In genomic region chr4:26000364-26000763, GRCm38 (mm10) we compare ENCODE assay signal across 19 mouse cellular contexts.
DNase-seq lines count a peak whose midpoint lies in the region; ATAC-seq and TF ChIP-seq lines count a peak whose summit lies in the region.
"Had no signal": no experiment of that assay in that cellular context is flagged by ENCODE, and none has a peak within 500 bp of the region (broad histone marks: within the 10 kb centered on the region; RNA-seq: fewer than 3 reads in every experiment).

No protein-coding gene starts in this region.

- no peak for ATAC-seq in forebrain, embryonic 14.5 days
- ATAC-seq in forebrain, embryonic 12.5 days (ENCODE audit: low FRiP score) = no peak
- no peak for ATAC-seq in megakaryocyte-erythroid progenitor cell, adult 5-6 weeks (replicated peaks; ENCODE audit: low FRiP score, low TSS enrichment, poor library complexity, severe bottlenecking)
- ATAC-seq: intestine, embryonic 15.5 days; midbrain, embryonic 16.5 days had no signal

- H3K27ac ChIP-seq in forebrain, embryonic 14.5 days (ENCODE audit: low read depth, low read length) = no peak overlapping the region
- no peak overlapping the region for H3K27ac ChIP-seq in forebrain, embryonic 12.5 days
- no peak overlapping the region for H3K27ac ChIP-seq in cerebellum, adult 2 months (ENCODE audit: insufficient read depth, low read length)
- H3K27ac ChIP-seq: heart, adult 2 months; hindbrain, embryonic 14.5 days; intestine, embryonic 15.5 days; kidney, embryonic 15.5 days; limb, embryonic 15.5 days had no signal

- WGBS in forebrain, embryonic 14.5 days = 79% methylated on average over 3 of the region's 3 CpGs
- 83% methylated on average over 3 of the region's 3 CpGs for WGBS in forebrain, embryonic 12.5 days
- 4% methylated on average over 3 of the region's 3 CpGs for WGBS in cerebellum, adult 2 months

- H3K9me3 ChIP-seq in forebrain, embryonic 14.5 days (replicated peaks; ENCODE audit: control insufficient read depth, low read length) = no peaks in the 10 kb centered on the region
- H3K9me3 ChIP-seq in forebrain, embryonic 12.5 days = no peaks in the 10 kb centered on the region
- H3K9me3 ChIP-seq: intestine, embryonic 15.5 days; kidney, embryonic 15.5 days; limb, embryonic 15.5 days had no signal

- TF ChIP-seq CTCF in cerebellum, adult 2 months (IDR thresholded peaks at IDR 0.05; ENCODE audit: borderline replicate concordance, insufficient read depth, low read depth, low read length) = no peak

- no peak overlapping the region for H3K4me3 ChIP-seq in forebrain, embryonic 14.5 days (ENCODE audit: low read depth, low read length)
- no peak overlapping the region for H3K4me3 ChIP-seq in forebrain, embryonic 12.5 days (replicated peaks)
- H3K4me3 ChIP-seq in cerebellum, adult 2 months (replicated peaks; ENCODE audit: insufficient read depth, low read depth, low read length) = no peak overlapping the region
- H3K4me3 ChIP-seq: heart, adult 2 months; intestine, embryonic 15.5 days; kidney, embryonic 15.5 days; limb, embryonic 15.5 days had no signal

- intact Hi-C loops in left cerebral cortex, postnatal 4 days (cut with DNase I) = no loop called here

- H3K27me3 ChIP-seq in forebrain, embryonic 14.5 days (replicated peaks; ENCODE audit: control insufficient read depth, insufficient read depth, low read length) = no peaks in the 10 kb centered on the region
- no peaks in the 10 kb centered on the region for H3K27me3 ChIP-seq in forebrain, embryonic 12.5 days
- no peaks in the 10 kb centered on the region for H3K27me3 ChIP-seq in cerebellum, adult 2 months (ENCODE audit: control insufficient read depth, insufficient read depth, low read length)
- H3K27me3 ChIP-seq: intestine, embryonic 15.5 days; kidney, embryonic 15.5 days; limb, embryonic 15.5 days had no signal

- H3K36me3 ChIP-seq in forebrain, embryonic 14.5 days (ENCODE audit: control insufficient read depth, insufficient read depth, low read length) = no peaks in the 10 kb centered on the region
- no peaks in the 10 kb centered on the region for H3K36me3 ChIP-seq in forebrain, embryonic 12.5 days (replicated peaks)
- H3K36me3 ChIP-seq: intestine, embryonic 15.5 days; kidney, embryonic 15.5 days; limb, embryonic 15.5 days had no signal

- no peak overlapping the region for H3K4me2 ChIP-seq in forebrain, embryonic 14.5 days (ENCODE audit: low read length)
- H3K4me2 ChIP-seq in forebrain, embryonic 12.5 days = no peak overlapping the region
- H3K4me2 ChIP-seq: hindbrain, embryonic 14.5 days; intestine, embryonic 15.5 days; kidney, embryonic 15.5 days; limb, embryonic 15.5 days had no signal

- DNase-seq in forebrain, embryonic 14.5 days (ENCODE audit: low spot score) = peak; percentile 42
- peak; percentile 9 for DNase-seq in left cerebral cortex, postnatal 4 days
- no peak for DNase-seq in left cerebral cortex, adult 8-10 months (ENCODE audit: low spot score in 2 of 2)
- DNase-seq in cerebellum, adult 2 months = peak; percentile 68 to 90
- peak; percentile 70 to 78 for DNase-seq in cerebellum, postnatal 25 days
- no peak for DNase-seq in frontal cortex, adult 2 months (ENCODE audit: extremely low spot score in 1 of 2, low spot score in 1 of 2)
- DNase-seq: adrenal gland, postnatal 25 days; gastrocnemius, postnatal 36 days; heart, adult 2 months; kidney, postnatal 36 days; lung, postnatal 4 days; thymus, postnatal 14 days had no signal

- H3K4me1 ChIP-seq in forebrain, embryonic 14.5 days (ENCODE audit: control insufficient read depth, insufficient read depth, low read length) = no peaks in the 10 kb centered on the region
- H3K4me1 ChIP-seq in forebrain, embryonic 12.5 days = no peaks in the 10 kb centered on the region
- peaks cover 4% of the 10 kb centered on the region; the same call in 1 of the 2 replicates for H3K4me1 ChIP-seq in cerebellum, adult 2 months (ENCODE audit: control insufficient read depth, insufficient read depth, low read length)
- H3K4me1 ChIP-seq: intestine, embryonic 15.5 days; kidney, embryonic 15.5 days; limb, embryonic 15.5 days had no signal

- TF ChIP-seq POLR2A in cerebellum, adult 2 months (IDR thresholded peaks at IDR 0.05; ENCODE audit: borderline replicate concordance, insufficient read depth, low read length) = no peak

- no peak overlapping the region for H3K9ac ChIP-seq in forebrain, embryonic 14.5 days (ENCODE audit: low read length)
- H3K9ac ChIP-seq in forebrain, embryonic 12.5 days = no peak overlapping the region
- H3K9ac ChIP-seq: hindbrain, embryonic 14.5 days; intestine, embryonic 15.5 days; kidney, embryonic 15.5 days; limb, embryonic 15.5 days had no signal

Comparison
In these comparisons a context has a peak if more than half of its experiments do, and no peak if none do; other contexts are left out.
1. DNase-seq: peak in forebrain, embryonic 14.5 days (single experiment), left cerebral cortex, postnatal 4 days (single experiment), cerebellum, adult 2 months (2 of 2) and cerebellum, postnatal 25 days (2 of 2); none in left cerebral cortex, adult 8-10 months (0 of 2) and frontal cortex, adult 2 months (0 of 2).